ENCODE assay signal across 11 mouse cellular contexts in genomic region chr4:55875304-55875703, GRCm38 (mm10).
A peak's percentile ranks its signal among the peaks of the same experiment; 100 is the strongest.
DNase-seq lines count a peak whose midpoint lies in the region; ATAC-seq and TF ChIP-seq lines count a peak whose summit lies in the region.
"Had no signal": no experiment of that assay in that cellular context is flagged by ENCODE, and none has a peak within 500 bp of the region (broad histone marks: within the 10 kb centered on the region; RNA-seq: fewer than 3 reads in every experiment).

No protein-coding gene starts in this region.

- DNase-seq in left cerebral cortex, postnatal 14 days (ENCODE audit: low spot score in 2 of 2): peak; percentile 5 to 9
- DNase-seq in left cerebral cortex, adult 18-20 months (ENCODE audit: low spot score in 2 of 2): no peak
- DNase-seq in cerebellum, postnatal 25 days: peak; percentile 16 to 46
- DNase-seq in gonadal fat pad, adult 2 months (ENCODE audit: low read depth): peak; percentile 36
- DNase-seq in lung, postnatal 14 days: peak; percentile 40
- DNase-seq in kidney, postnatal 4 days: no peak

- no peak overlapping the region for H3K4me3 ChIP-seq in intestine, postnatal 0 days (ENCODE audit: low read depth, low read length)
- H3K4me3 ChIP-seq: embryonic facial prominence, embryonic 10.5 days; midbrain, embryonic 12.5 days had no signal

- intact Hi-C loops in left cerebral cortex, postnatal 14 days (cut with DNase I): no loop called here

- H3K36me3 ChIP-seq in intestine, postnatal 0 days (ENCODE audit: control insufficient read depth, insufficient read depth): no peaks in the 10 kb centered on the region
- H3K36me3 ChIP-seq: embryonic facial prominence, embryonic 10.5 days; midbrain, embryonic 12.5 days had no signal

- no peak overlapping the region for H3K9ac ChIP-seq in intestine, postnatal 0 days (ENCODE audit: low read depth, low read length)
- H3K9ac ChIP-seq: midbrain, embryonic 12.5 days had no signal

- 95% methylated on average over 12 of the region's 12 CpGs for WGBS in intestine, postnatal 0 days

- H3K27me3 ChIP-seq in intestine, postnatal 0 days (replicated peaks; ENCODE audit: control insufficient read depth, insufficient read depth, low read length): no peaks in the 10 kb centered on the region
- H3K27me3 ChIP-seq: midbrain, embryonic 12.5 days; Patski had no signal

- no peak for TF ChIP-seq CTCF in intestine, postnatal 0 days (IDR thresholded peaks at IDR 0.05; ENCODE audit: low read depth)

- H3K4me2 ChIP-seq in intestine, postnatal 0 days (replicated peaks; ENCODE audit: low read depth): no peak overlapping the region
- H3K4me2 ChIP-seq: midbrain, embryonic 12.5 days had no signal

- ATAC-seq in intestine, postnatal 0 days: no peak
- no peak for ATAC-seq in monocyte, adult 5-6 weeks (replicated peaks; ENCODE audit: insufficient number of reproducible peaks, low FRiP score, low TSS enrichment, poor library complexity, severe bottlenecking)
- ATAC-seq: Patski had no signal

- no peak overlapping the region for H3K27ac ChIP-seq in intestine, postnatal 0 days (ENCODE audit: low read depth, low read length)
- H3K27ac ChIP-seq: embryonic facial prominence, embryonic 10.5 days; midbrain, embryonic 12.5 days had no signal

- H3K4me1 ChIP-seq in intestine, postnatal 0 days (replicated peaks; ENCODE audit: control insufficient read depth, insufficient read depth, low read length): no peaks in the 10 kb centered on the region
- H3K4me1 ChIP-seq: embryonic facial prominence, embryonic 10.5 days; midbrain, embryonic 12.5 days had no signal

- H3K9me3 ChIP-seq in intestine, postnatal 0 days (ENCODE audit: control insufficient read depth): no peaks in the 10 kb centered on the region
- H3K9me3 ChIP-seq: embryonic facial prominence, embryonic 10.5 days; midbrain, embryonic 12.5 days had no signal

Comparison
In these comparisons a context has a peak if more than half of its experiments do, and no peak if none do; other contexts are left out.
1. DNase-seq: peak in left cerebral cortex, postnatal 14 days (2 of 2), cerebellum, postnatal 25 days (2 of 2), gonadal fat pad, adult 2 months (single experiment) and lung, postnatal 14 days (single experiment); none in left cerebral cortex, adult 18-20 months (0 of 2) and kidney, postnatal 4 days (0 of 2).